8 mouse cellular contexts compared by ENCODE assay signal in genomic region chr5:137338256-137338655, GRCm38 (mm10). TPM values are rescaled to one million over a fixed set of nuclear protein-coding genes. Genes with fewer than 3 reads are reported as not detected.
A peak's percentile ranks its signal among the peaks of the same experiment; 100 is the strongest.
DNase-seq lines count a peak whose midpoint lies in the region; ATAC-seq and TF ChIP-seq lines count a peak whose summit lies in the region.

No protein-coding gene starts in this region.

- peak overlapping the region; percentile 63 for H3K9ac ChIP-seq in forebrain, embryonic 13.5 days
- H3K9ac ChIP-seq in liver, embryonic 16.5 days (ENCODE audit: low read depth, low read length), result peak overlapping the region; percentile 53; the same call in 1 of the 2 replicates
- peak overlapping the region; percentile 74 for H3K9ac ChIP-seq in neural tube, embryonic 13.5 days

- H3K9me3 ChIP-seq in E14TG2a.4 (ENCODE audit: low read length), result no peaks in the 10 kb centered on the region
- no peaks in the 10 kb centered on the region for H3K9me3 ChIP-seq in forebrain, embryonic 13.5 days (replicated peaks)
- H3K9me3 ChIP-seq in liver, embryonic 16.5 days (replicated peaks; ENCODE audit: control insufficient read depth, low read length), result no peaks in the 10 kb centered on the region
- H3K9me3 ChIP-seq in neural tube, embryonic 13.5 days, result no peaks in the 10 kb centered on the region

- ATAC-seq in cerebellum, adult (ENCODE audit: insufficient number of reproducible peaks, low FRiP score, low TSS enrichment), result peak; percentile 81
- ATAC-seq in forebrain, embryonic 13.5 days, result peak; percentile 85
- ATAC-seq in liver, embryonic 16.5 days (ENCODE audit: low read depth), result peak; percentile 67
- ATAC-seq in neural tube, embryonic 13.5 days (ENCODE audit: low read depth), result peak; percentile 82

- H3K36me3 ChIP-seq in E14TG2a.4 (ENCODE audit: insufficient read depth, low read length), result no peaks in the 10 kb centered on the region
- no peaks in the 10 kb centered on the region for H3K36me3 ChIP-seq in forebrain, embryonic 13.5 days (ENCODE audit: poor library complexity, severe bottlenecking)
- no peaks in the 10 kb centered on the region for H3K36me3 ChIP-seq in liver, embryonic 16.5 days (ENCODE audit: control insufficient read depth, insufficient read depth)
- no peaks in the 10 kb centered on the region for H3K36me3 ChIP-seq in neural tube, embryonic 13.5 days

- peaks cover 69% of the 10 kb centered on the region for H3K4me1 ChIP-seq in E14TG2a.4 (replicated peaks; ENCODE audit: low read depth, low read length)
- peaks cover 15% of the 10 kb centered on the region for H3K4me1 ChIP-seq in forebrain, embryonic 13.5 days
- H3K4me1 ChIP-seq in liver, embryonic 16.5 days (ENCODE audit: control insufficient read depth, low read depth, low read length), result peaks cover 20% of the 10 kb centered on the region
- peaks cover 34% of the 10 kb centered on the region for H3K4me1 ChIP-seq in neural tube, embryonic 13.5 days (replicated peaks)

- no peaks in the 10 kb centered on the region for H3K27me3 ChIP-seq in E14TG2a.4 (ENCODE audit: insufficient read depth, low read length)
- H3K27me3 ChIP-seq in forebrain, embryonic 13.5 days, result no peaks in the 10 kb centered on the region
- no peaks in the 10 kb centered on the region for H3K27me3 ChIP-seq in liver, embryonic 16.5 days (ENCODE audit: control insufficient read depth, insufficient read depth, low read depth, low read length)
- H3K27me3 ChIP-seq in neural tube, embryonic 13.5 days, result no peaks in the 10 kb centered on the region; the same call in 1 of the 2 replicates

- WGBS in forebrain, embryonic 13.5 days, result 0% methylated on average over 19 of the region's 19 CpGs
- WGBS in large intestine, adult 2 months, result under 1% methylated on average over 19 of the region's 19 CpGs
- WGBS in liver, embryonic 16.5 days (ENCODE audit: insufficient replicate concordance), result 0% methylated on average over 19 of the region's 19 CpGs
- WGBS in neural tube, embryonic 13.5 days, result under 1% methylated on average over 19 of the region's 19 CpGs

- intact Hi-C loops in heart, postnatal 10 days (cut with DNase I), result loop anchor here (2.0 to 5.0 kb wide), 2 partner anchors 15 to 194 kb away; partner anchors contain the start of genes Epo and Gnb2

- peak overlapping the region; percentile 73 for H3K27ac ChIP-seq in forebrain, embryonic 13.5 days
- H3K27ac ChIP-seq in liver, embryonic 16.5 days (ENCODE audit: low read length), result peak overlapping the region; percentile 43; the same call in 1 of the 2 replicates
- peak overlapping the region; percentile 83 for H3K27ac ChIP-seq in neural tube, embryonic 13.5 days (replicated peaks)

- peak overlapping the region; percentile 76 for H3K4me2 ChIP-seq in forebrain, embryonic 13.5 days
- H3K4me2 ChIP-seq in liver, embryonic 16.5 days (ENCODE audit: low read depth, low read length), result peak overlapping the region; percentile 74
- peak overlapping the region; percentile 83 for H3K4me2 ChIP-seq in neural tube, embryonic 13.5 days

- no peak for TF ChIP-seq CTCF in E14TG2a.4 (conservative IDR thresholded peaks at IDR 0.05; ENCODE audit: low read length)

- DNase-seq in heart, postnatal 10 days, result peak; percentile 92 to 93
- DNase-seq in large intestine, adult 2 months (ENCODE audit: low read depth, low spot score), result peak; percentile 90
- DNase-seq in telencephalon, adult 2 months (ENCODE audit: low read depth, low spot score), result peak; percentile 95

- H3K4me3 ChIP-seq in E14TG2a.4 (replicated peaks; ENCODE audit: low read length), result peak overlapping the region; percentile 71
- peak overlapping the region; percentile 43 for H3K4me3 ChIP-seq in forebrain, embryonic 13.5 days
- H3K4me3 ChIP-seq in liver, embryonic 16.5 days (ENCODE audit: low read depth, low read length), result peak overlapping the region; percentile 55
- H3K4me3 ChIP-seq in neural tube, embryonic 13.5 days, result peak overlapping the region; percentile 42

RNA-seq across cellular contexts. Expression of gene Slc12a9, which starts 4.9 kb away (rescaled TPM):
- 14.4 and 16.9 TPM in 2 replicates for polyA plus RNA-seq in forebrain, embryonic 13.5 days (2015; fragmentation: Nextera tagmentation; extraction: Ambion mirVana)
- total RNA-seq in heart, postnatal 10 days (2021), result 1 to 10 TPM; 4.4 to 5.4 TPM
- polyA plus RNA-seq in large intestine, adult 2 months (2012; rRNA removed), result 9.6 and 13.0 TPM in 2 replicates
- 2.8 and 3.0 TPM in 2 replicates for polyA plus RNA-seq in liver, embryonic 16.5 days (2015; fragmentation: Nextera tagmentation; extraction: Ambion mirVana)
- polyA plus RNA-seq in neural tube, embryonic 13.5 days (2015; fragmentation: Nextera tagmentation; extraction: Ambion mirVana), result 26.9 and 27.4 TPM in 2 replicates

RNA-seq across cellular contexts. Expression of gene Ephb4, which starts 11.7 kb away (rescaled TPM):
- polyA plus RNA-seq in forebrain, embryonic 13.5 days (2015; fragmentation: Nextera tagmentation; extraction: Ambion mirVana), result 8.6 and 10.1 TPM in 2 replicates
- total RNA-seq in heart, postnatal 10 days (2021), result 100 to 1,000 TPM; 103 to 111 TPM
- polyA plus RNA-seq in large intestine, adult 2 months (2012; rRNA removed), result 36.5 and 43.7 TPM in 2 replicates
- polyA plus RNA-seq in liver, embryonic 16.5 days (2015; fragmentation: Nextera tagmentation; extraction: Ambion mirVana), result 7.3 and 9.1 TPM in 2 replicates
- 10.8 and 13.4 TPM in 2 replicates for polyA plus RNA-seq in neural tube, embryonic 13.5 days (2015; fragmentation: Nextera tagmentation; extraction: Ambion mirVana)

RNA-seq across cellular contexts. Expression of gene Trip6, which starts 24.1 kb away (rescaled TPM):
- 30.8 and 35.3 TPM in 2 replicates for polyA plus RNA-seq in forebrain, embryonic 13.5 days (2015; fragmentation: Nextera tagmentation; extraction: Ambion mirVana)
- total RNA-seq in heart, postnatal 10 days (2021), result 10 to 100 TPM; 22.5 to 23.3 TPM
- polyA plus RNA-seq in large intestine, adult 2 months (2012; rRNA removed), result 11.4 and 12.7 TPM in 2 replicates
- polyA plus RNA-seq in liver, embryonic 16.5 days (2015; fragmentation: Nextera tagmentation; extraction: Ambion mirVana), result 9.3 and 9.6 TPM in 2 replicates
- 17.7 and 23.8 TPM in 2 replicates for polyA plus RNA-seq in neural tube, embryonic 13.5 days (2015; fragmentation: Nextera tagmentation; extraction: Ambion mirVana)

RNA-seq across cellular contexts. Expression of gene Srrt, which starts 30.8 kb away (rescaled TPM):
- polyA plus RNA-seq in forebrain, embryonic 13.5 days (2015; fragmentation: Nextera tagmentation; extraction: Ambion mirVana), result 145 and 150 TPM in 2 replicates
- 10 to 100 TPM; 91.0 to 91.9 TPM for total RNA-seq in heart, postnatal 10 days (2021)
- 99.8 and 108 TPM in 2 replicates for polyA plus RNA-seq in large intestine, adult 2 months (2012; rRNA removed)
- polyA plus RNA-seq in liver, embryonic 16.5 days (2015; fragmentation: Nextera tagmentation; extraction: Ambion mirVana), result 68.0 and 69.7 TPM in 2 replicates
- 102 and 115 TPM in 2 replicates for polyA plus RNA-seq in neural tube, embryonic 13.5 days (2015; fragmentation: Nextera tagmentation; extraction: Ambion mirVana)

RNA-seq across cellular contexts. Expression of gene Ufsp1, which starts 43.8 kb away (rescaled TPM):
- 7.1 and 7.2 TPM in 2 replicates for polyA plus RNA-seq in forebrain, embryonic 13.5 days (2015; fragmentation: Nextera tagmentation; extraction: Ambion mirVana)
- total RNA-seq in heart, postnatal 10 days (2021), result 1 to 10 TPM; 8.8 to 10.0 TPM
- 10.4 and 13.2 TPM in 2 replicates for polyA plus RNA-seq in large intestine, adult 2 months (2012; rRNA removed)
- polyA plus RNA-seq in liver, embryonic 16.5 days (2015; fragmentation: Nextera tagmentation; extraction: Ambion mirVana), result 7.0 and 7.8 TPM in 2 replicates
- polyA plus RNA-seq in neural tube, embryonic 13.5 days (2015; fragmentation: Nextera tagmentation; extraction: Ambion mirVana), result 15.1 and 18.3 TPM in 2 replicates

Comparison
In these comparisons a context has a peak if more than half of its experiments do, and no peak if none do; other contexts are left out.
1. Peak in every context shown above with its lines: DNase-seq, ATAC-seq, H3K4me3 ChIP-seq and H3K27ac ChIP-seq.